Mouse (Mus musculus) cortical plate, adult 2 months (tissue): Measurements from ENCODE around the gene Gm20481. TPM values are rescaled to one million over a fixed set of nuclear protein-coding genes. Genes with fewer than 3 reads are reported as not detected.
A peak's percentile ranks its signal among the peaks of the same experiment; 100 is the strongest.
"Not testable (repeated sequence)": the region's sequence is repeated elsewhere in the genome, so short reads cannot be mapped to it uniquely, and the experiment has no call there.

Source experiments
- H3K27ac ChIP-seq: fragments of 200-500 bp; 2 replicates; pipeline ENCODE4 v1.5.1; 2012; ENCODE audit warnings: low read length, control low read depth, inconsistent platforms; ENCODE audit not compliant: insufficient read depth
- H3K4me1 ChIP-seq: fragments of 200-500 bp; 2 replicates; pipeline ENCODE4 v1.6.1; 2011; ENCODE audit warnings: low read length; ENCODE audit not compliant: control insufficient read depth, insufficient read depth
- H3K4me3 ChIP-seq: fragments of 200-500 bp; 2 replicates; pipeline ENCODE4 v1.5.1; 2011; ENCODE audit warnings: mild to moderate bottlenecking, low read length, control low read depth; ENCODE audit not compliant: insufficient read depth
- CTCF ChIP-seq: fragments of 200-500 bp; IDR thresholded peaks from 2 replicates; pipeline ENCODE4 v1.5.1; 2011; ENCODE audit warnings: mild to moderate bottlenecking, control low read depth, low read length; ENCODE audit not compliant: insufficient read depth; ENCODE audit errors: extremely low read depth
- POLR2A ChIP-seq: fragments of 200-500 bp; IDR thresholded peaks from 2 replicates; pipeline ENCODE4 v1.6.1; 2011; ENCODE audit warnings: mild to moderate bottlenecking, low read length, control low read depth; ENCODE audit not compliant: insufficient read depth; ENCODE audit errors: extremely low read depth
- polyA plus RNA-seq: library from polyadenylated mRNA; depleted of rRNA; stranded (reverse); fragments of >200 nt; gene quantifications from 2 replicates; pipeline ENCODE4 v1.2.3, GENCODE M21; 2012

The Gm20481 gene
- polyA plus RNA-seq, 1 experiment: not detected

DNA sequence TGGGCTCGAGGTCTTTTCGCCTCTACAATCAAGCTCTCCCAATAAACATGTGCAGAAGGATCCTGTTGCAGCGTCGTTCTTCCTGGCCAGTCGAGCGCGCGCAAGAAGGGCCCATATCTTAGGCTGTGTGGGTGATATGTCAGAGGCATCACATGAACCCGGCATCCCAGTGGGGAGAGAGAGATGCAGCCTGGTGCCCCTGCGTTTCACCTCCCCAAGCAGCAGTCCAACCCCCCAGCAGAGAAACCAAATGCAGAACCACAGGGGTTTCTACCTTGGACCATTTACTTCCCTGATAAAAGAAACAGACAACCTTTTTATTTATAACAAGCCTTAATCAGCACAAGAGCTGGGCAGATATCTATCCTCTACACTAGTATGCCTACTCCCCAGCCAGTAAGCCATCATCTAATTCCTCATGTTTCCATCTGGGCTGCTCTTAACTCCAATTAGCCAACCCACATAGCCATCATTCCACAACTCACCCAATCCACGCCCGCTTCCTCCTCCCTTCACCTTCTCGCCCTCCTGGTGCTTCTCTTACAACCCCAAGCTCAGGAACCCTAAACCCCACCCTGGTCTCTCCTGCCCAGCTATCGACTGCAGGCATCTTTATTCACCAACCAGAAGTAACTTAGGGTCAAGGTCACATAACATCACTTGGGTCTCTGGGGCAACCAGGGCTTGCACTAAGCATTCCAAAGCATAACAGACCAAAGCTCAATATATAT, 26.9 kb downstream of the Gm20481 start:
- Histone ChIP-seq H3K4me3 (no peak overlapping the region), H3K27ac (no peak overlapping the region), H3K4me1 (no peaks in the 10 kb centered on the region)
- TF ChIP-seq POLR2A (no peak), CTCF (no peak)

DNA sequence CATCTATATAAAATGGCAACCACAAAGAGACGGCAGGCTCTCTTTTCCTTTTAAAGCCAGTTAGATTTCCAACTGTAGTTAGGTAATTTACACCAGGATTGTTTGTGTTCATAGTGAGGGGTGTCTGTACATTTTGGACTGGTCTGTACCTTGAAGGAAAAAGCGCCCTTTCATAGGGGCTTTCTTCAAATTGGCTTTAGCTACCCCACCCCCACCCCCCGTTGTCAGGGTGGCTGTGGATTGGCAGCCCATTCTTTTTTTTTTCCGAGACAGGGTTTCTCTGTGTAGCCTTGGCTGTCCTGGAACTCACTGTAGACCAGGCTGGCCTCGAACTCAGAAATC, 27.4 kb downstream of the Gm20481 start:
- Histone ChIP-seq H3K4me1 (no peaks in the 10 kb centered on the region; the same call in 1 of the 2 replicates), H3K4me3 (no peak overlapping the region), H3K27ac (no peak overlapping the region)
- TF ChIP-seq CTCF (no peak), POLR2A (no peak)

DNA sequence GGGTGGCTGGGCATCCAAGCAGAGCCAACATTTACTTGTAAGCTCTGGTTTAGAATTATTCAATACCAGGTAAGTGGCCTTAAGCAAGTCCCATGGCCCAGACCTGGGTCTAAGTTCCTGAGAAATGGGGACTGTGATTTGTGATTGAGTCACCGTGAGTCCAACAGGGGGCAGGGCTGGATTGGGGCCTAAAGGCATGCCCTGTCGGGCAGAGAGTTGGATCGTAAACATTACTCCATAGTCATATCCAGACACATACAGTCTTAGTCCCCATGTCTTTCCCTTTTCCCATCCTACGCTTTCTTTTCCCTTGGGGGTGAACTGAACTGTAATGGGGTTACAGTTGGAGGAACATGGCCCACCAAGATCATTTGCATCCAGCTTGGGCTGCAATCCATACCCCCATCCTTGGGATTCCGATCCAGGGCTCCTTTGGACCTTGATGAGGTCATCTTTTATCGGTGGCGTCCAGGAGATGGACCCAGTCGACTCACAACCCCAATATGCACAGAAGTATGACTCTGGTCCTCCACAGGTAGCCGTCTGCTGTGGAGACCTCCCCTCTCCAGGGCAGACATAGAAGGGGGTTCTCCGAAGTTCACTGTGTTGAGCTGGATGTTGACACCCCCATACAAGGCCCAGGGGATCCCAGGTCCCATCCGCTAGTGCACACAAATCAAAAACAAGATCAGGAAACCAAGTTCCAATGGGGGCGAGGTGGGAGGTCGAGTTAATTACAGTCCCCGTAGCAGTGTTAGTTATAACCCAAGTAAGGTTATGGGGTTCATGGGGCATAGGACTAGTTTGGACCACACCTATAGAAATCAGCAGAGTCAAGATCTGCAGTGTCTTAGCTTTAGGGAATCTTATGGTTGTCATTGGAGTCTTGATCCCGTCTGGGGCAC, 29.1 kb downstream of the Gm20481 start:
- peaks cover 4% of the 10 kb centered on the region; the same call in 1 of the 2 replicates for H3K4me1 ChIP-seq
- no peak overlapping the region for H3K27ac ChIP-seq
- TF ChIP-seq POLR2A: no peak
- no peak for TF ChIP-seq CTCF
- H3K4me3 ChIP-seq: no peak overlapping the region

DNA sequence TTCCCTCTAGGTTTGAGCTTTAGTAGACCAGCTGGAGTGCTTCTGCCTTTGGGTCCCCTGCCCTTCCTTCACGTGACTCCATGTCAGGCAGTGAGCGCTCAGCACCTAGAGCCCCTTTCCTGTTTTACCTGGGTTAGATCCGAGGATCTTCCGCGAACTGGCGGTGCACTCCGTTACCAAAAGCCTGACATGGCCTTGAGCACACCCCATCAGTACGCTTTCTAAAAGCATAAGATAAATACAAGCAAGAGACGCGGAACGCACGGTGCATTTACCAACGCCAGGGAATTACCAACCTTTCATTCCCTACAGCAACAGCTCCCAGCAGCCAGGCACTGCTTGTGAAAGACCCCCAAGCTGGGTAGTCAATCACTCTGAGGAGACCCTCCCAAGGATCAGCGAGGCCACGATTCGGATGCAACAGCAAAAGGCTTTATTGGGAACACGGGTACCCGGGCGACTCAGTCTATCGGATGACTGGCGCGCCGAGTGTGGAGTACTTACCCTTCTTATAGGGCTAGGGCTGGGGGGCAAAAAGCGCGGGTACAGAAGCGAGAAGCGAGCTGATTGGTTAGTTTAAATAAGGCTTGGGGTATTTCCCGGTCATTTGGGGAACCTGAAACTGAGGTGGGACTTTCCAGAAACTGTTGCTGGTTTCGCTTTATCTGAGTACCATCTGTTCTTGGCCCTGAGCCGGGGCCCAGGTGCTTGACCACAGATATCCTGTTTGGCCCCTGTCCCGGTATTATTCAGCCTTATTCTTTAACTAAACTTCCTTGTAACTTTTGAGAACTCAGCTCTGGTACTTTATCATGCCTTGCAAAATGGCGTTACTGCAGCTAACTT, 30.4 kb downstream of the Gm20481 start:
- H3K4me1 ChIP-seq, H3K27ac ChIP-seq: not testable (repeated sequence)
- peak overlapping the region; percentile 94 for H3K4me3 ChIP-seq

DNA sequence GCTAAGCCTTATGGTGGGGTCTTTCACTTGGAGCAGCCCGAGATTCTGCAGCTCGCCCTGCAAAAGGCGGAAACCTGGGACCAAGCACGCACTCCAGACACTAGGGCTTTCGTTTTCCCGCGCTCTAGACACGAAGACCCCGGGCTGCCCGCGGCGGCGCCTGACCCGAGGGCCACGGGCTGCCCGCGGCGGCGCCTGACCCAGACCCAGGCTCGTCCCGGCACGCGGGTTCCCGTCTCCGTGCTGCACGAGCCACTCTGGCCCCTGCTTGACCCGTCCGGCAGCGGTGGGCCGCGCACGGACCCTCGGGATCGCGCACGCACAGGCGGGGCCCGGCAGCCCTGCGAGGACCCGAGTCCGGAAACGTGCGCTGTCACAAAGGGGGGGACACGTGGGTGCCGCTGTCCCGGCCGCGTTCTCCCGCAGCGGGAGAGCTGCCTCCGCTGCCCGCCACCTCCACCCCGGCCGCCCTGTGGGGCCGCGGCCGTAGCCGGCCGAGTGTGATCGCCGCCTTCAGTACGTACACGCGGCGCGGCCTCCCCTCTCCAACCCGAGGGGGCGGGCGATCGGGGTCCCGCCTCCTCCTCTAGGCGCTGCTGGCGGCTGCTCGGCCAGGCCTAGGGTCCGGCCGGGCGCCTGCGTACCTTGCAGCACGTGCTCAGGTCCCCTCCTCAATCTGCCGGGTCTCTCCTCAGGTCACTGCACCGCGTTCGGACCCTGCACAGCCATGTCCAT, 31.2 kb downstream of the Gm20481 start, which contains the start of gene Vars:
Vars (plus strand) TSS at position 271 of the 735 bp plus-strand sequence.
- TF ChIP-seq POLR2A (peak; percentile 22; the same call in 1 of the 2 replicates), CTCF (no peak)
- Histone ChIP-seq H3K27ac (peak within 1 kb of the TSS; percentile 100), H3K4me3 (peak within 1 kb of the TSS; percentile 94), H3K4me1 (peaks cover 4% of the 10 kb centered on the region; the same call in 1 of the 2 replicates)

DNA sequence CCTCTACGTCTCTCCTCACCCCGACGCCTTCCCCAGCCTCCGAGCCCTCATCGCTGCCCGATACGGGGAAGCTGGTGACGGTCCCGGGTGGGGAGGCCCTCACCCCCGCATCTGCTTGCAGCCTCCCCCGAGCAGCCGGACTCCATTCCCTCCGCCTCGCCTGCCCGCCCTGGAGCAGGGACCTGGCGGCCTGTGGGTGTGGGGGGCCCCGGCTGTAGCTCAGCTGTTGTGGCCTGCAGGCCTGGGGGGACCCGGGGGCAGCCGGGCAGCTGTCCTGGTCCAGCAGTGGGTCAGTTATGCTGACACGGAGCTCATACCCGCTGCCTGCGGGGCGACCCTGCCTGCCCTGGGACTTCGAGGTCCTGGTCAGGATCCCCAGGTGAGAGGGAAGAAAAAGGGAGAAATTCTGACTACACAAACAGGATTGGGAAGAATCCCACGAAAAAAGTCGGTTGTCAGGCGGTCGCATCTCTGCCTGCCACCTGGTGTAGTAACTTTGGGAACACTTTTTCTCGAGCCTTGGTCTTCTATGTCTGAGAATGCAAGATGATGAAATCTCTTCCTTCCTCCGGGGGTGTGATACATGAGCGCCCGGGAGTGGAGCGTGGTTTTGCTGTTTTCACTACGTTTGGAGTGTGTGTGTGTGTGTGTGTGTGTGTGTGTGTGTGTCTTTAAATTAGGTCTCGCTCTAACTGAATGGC, 31.9 kb downstream of the Gm20481 start:
- peaks cover 4% of the 10 kb centered on the region; the same call in 1 of the 2 replicates for H3K4me1 ChIP-seq
- TF ChIP-seq CTCF (no peak), POLR2A (no peak)
- peak overlapping the region; percentile 100 for H3K27ac ChIP-seq
- H3K4me3 ChIP-seq: peak overlapping the region; percentile 94

DNA sequence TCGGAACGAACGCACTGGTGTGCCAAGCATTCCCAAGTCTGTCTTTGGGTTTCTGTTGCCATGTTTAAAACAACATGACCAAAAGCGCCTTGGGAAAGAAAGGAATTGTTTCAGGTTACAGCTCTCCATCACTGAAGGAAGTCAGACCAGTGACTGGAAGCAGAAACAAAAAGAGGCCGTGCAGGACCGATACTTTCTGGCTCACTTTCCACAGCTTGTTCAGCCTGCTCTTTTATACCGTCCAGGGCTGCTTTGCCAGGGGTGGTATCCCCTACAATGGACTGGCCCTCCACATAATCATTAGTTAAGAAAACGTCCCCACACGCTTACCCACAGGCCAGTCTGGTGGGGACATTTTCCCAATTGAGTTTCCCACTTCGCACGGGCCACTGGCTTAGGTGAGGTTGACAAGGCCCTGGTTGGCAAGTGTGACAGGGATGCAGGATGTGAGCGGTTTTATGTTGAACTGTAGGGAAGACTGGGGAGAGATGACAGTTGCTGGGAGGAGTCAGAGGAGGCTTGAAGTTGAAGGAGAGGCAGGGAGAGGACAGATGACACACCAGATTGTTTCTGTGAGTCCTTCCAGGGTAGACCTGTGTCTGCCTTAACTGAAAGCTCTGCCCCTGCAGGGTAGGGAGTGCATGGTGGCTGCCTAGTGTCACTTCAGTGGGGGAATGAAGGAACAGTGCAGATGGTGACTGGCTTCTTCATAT, 32.6 kb downstream of the Gm20481 start:
- TF ChIP-seq POLR2A: no peak
- TF ChIP-seq CTCF: no peak
- Histone ChIP-seq H3K27ac (no peak overlapping the region), H3K4me1 (peaks cover 4% of the 10 kb centered on the region; the same call in 1 of the 2 replicates), H3K4me3 (peak overlapping the region; percentile 94; the same call in 1 of the 2 replicates)
